12 mouse cellular contexts compared by ENCODE assay signal in genomic region chr3:41360231-41360630, GRCm38 (mm10).
DNase-seq lines count a peak whose midpoint lies in the region; ATAC-seq and TF ChIP-seq lines count a peak whose summit lies in the region.
"Had no signal": no experiment of that assay in that cellular context is flagged by ENCODE, and none has a peak within 500 bp of the region (broad histone marks: within the 10 kb centered on the region; RNA-seq: fewer than 3 reads in every experiment).

No protein-coding gene starts in this region.

- H3K36me3 ChIP-seq in midbrain, postnatal 0 days (ENCODE audit: insufficient read depth, low read length), result no peaks in the 10 kb centered on the region
- no peaks in the 10 kb centered on the region for H3K36me3 ChIP-seq in midbrain, embryonic 11.5 days (ENCODE audit: control insufficient read depth, insufficient read depth, low read length)
- H3K36me3 ChIP-seq in heart, embryonic 16.5 days (ENCODE audit: control insufficient read depth, insufficient read depth), result no peaks in the 10 kb centered on the region
- no peaks in the 10 kb centered on the region for H3K36me3 ChIP-seq in myocyte (ENCODE audit: control insufficient read depth, insufficient read depth)
- H3K36me3 ChIP-seq: forebrain, embryonic 10.5 days; liver, embryonic 13.5 days had no signal

- no peak overlapping the region for H3K4me2 ChIP-seq in midbrain, postnatal 0 days (ENCODE audit: low read depth, low read length, poor library complexity, severe bottlenecking)
- H3K4me2 ChIP-seq in midbrain, embryonic 11.5 days, result no peak overlapping the region
- no peak overlapping the region for H3K4me2 ChIP-seq in heart, embryonic 16.5 days (ENCODE audit: low read depth, low read length)
- H3K4me2 ChIP-seq in myocyte (ENCODE audit: low read depth), result no peak overlapping the region
- H3K4me2 ChIP-seq: liver, embryonic 13.5 days had no signal

- 0 out of 2 replicates have a peak, but pooled peaks have one; percentile 42 for ATAC-seq in midbrain, postnatal 0 days (ENCODE audit: low FRiP score)
- no peak for ATAC-seq in midbrain, embryonic 11.5 days (ENCODE audit: low FRiP score)
- peak; percentile 87 for ATAC-seq in heart, embryonic 16.5 days (replicated peaks; ENCODE audit: extremely low read depth, insufficient read depth, low FRiP score)

- no peak for TF ChIP-seq CTCF in midbrain, postnatal 0 days (IDR thresholded peaks at IDR 0.05)

- H3K27ac ChIP-seq in midbrain, postnatal 0 days (ENCODE audit: low read depth, low read length), result no peak overlapping the region
- H3K27ac ChIP-seq in midbrain, embryonic 11.5 days (ENCODE audit: low read depth, low read length), result no peak overlapping the region
- peak overlapping the region; percentile 81 for H3K27ac ChIP-seq in heart, embryonic 16.5 days (ENCODE audit: low read length)
- H3K27ac ChIP-seq: forebrain, embryonic 10.5 days; liver, embryonic 13.5 days had no signal

- no peaks in the 10 kb centered on the region for H3K27me3 ChIP-seq in midbrain, postnatal 0 days (ENCODE audit: insufficient read depth, low read length)
- no peaks in the 10 kb centered on the region for H3K27me3 ChIP-seq in midbrain, embryonic 11.5 days (ENCODE audit: control insufficient read depth, insufficient read depth, low read length)
- H3K27me3 ChIP-seq in heart, embryonic 16.5 days (ENCODE audit: control insufficient read depth, insufficient read depth, low read length), result no peaks in the 10 kb centered on the region
- H3K27me3 ChIP-seq in myocyte (ENCODE audit: control insufficient read depth, insufficient read depth, insufficient read length), result no peaks in the 10 kb centered on the region
- H3K27me3 ChIP-seq: liver, embryonic 13.5 days had no signal

- H3ac ChIP-seq in myocyte (ENCODE audit: control insufficient read depth, insufficient read length), result no peak overlapping the region

- no peak overlapping the region for H3K9ac ChIP-seq in midbrain, postnatal 0 days (replicated peaks; ENCODE audit: low read length, poor library complexity, severe bottlenecking)
- no peak overlapping the region for H3K9ac ChIP-seq in midbrain, embryonic 11.5 days (ENCODE audit: low read length)
- peak overlapping the region; percentile 16; the same call in 1 of the 2 replicates for H3K9ac ChIP-seq in heart, embryonic 16.5 days (ENCODE audit: low read length)
- H3K9ac ChIP-seq: liver, embryonic 13.5 days had no signal

- no peaks in the 10 kb centered on the region for H3K9me3 ChIP-seq in midbrain, postnatal 0 days (ENCODE audit: low read length)
- no peaks in the 10 kb centered on the region for H3K9me3 ChIP-seq in midbrain, embryonic 11.5 days (ENCODE audit: control insufficient read depth, low read length)
- H3K9me3 ChIP-seq in heart, embryonic 16.5 days (replicated peaks; ENCODE audit: control insufficient read depth, low read length), result no peaks in the 10 kb centered on the region
- H3K9me3 ChIP-seq: forebrain, embryonic 10.5 days; liver, embryonic 13.5 days had no signal

- TF ChIP-seq POLR2A in myocyte (IDR thresholded peaks at IDR 0.05; ENCODE audit: insufficient read length, low read depth), result no peak

- H3K4me3 ChIP-seq in midbrain, postnatal 0 days (ENCODE audit: low read depth, low read length), result no peak overlapping the region
- no peak overlapping the region for H3K4me3 ChIP-seq in midbrain, embryonic 11.5 days (ENCODE audit: low read depth, low read length)
- H3K4me3 ChIP-seq in heart, embryonic 16.5 days (ENCODE audit: low read length), result no peak overlapping the region
- H3K4me3 ChIP-seq in myocyte, result no peak overlapping the region
- H3K4me3 ChIP-seq: forebrain, embryonic 10.5 days; liver, embryonic 13.5 days had no signal

- peak; percentile 50 for DNase-seq in adrenal gland, adult 2 months
- DNase-seq in adrenal gland, adult 8-10 months, result no peak
- peak; percentile 42 for DNase-seq in midbrain, postnatal 0 days (ENCODE audit: low spot score)
- DNase-seq in midbrain, embryonic 11.5 days (ENCODE audit: low spot score, missing footprints), result no peak
- DNase-seq in cerebellum, adult 9-11 months, result no peak
- no peak for DNase-seq in cerebellum, adult 11-12 months
- DNase-seq: cerebellum, adult 8-10 months; liver, embryonic 13.5 days; spleen, adult 18-20 months had no signal

- H3K4me1 ChIP-seq in midbrain, postnatal 0 days (ENCODE audit: insufficient read depth, low read length), result no peaks in the 10 kb centered on the region
- H3K4me1 ChIP-seq in midbrain, embryonic 11.5 days (ENCODE audit: control insufficient read depth, insufficient read depth, low read length), result no peaks in the 10 kb centered on the region
- peaks cover 23% of the 10 kb centered on the region for H3K4me1 ChIP-seq in heart, embryonic 16.5 days (ENCODE audit: control insufficient read depth, insufficient read depth, low read length)
- H3K4me1 ChIP-seq: liver, embryonic 13.5 days had no signal

- WGBS in midbrain, postnatal 0 days, result 70% methylated on average over 5 of the region's 5 CpGs
- whole genome bisulfite sequencing in midbrain, embryonic 11.5 days, result 72% methylated on average over 5 of the region's 5 CpGs
- WGBS in heart, embryonic 16.5 days, result 26% methylated on average over 5 of the region's 5 CpGs

- H3K79me2 ChIP-seq in myocyte (ENCODE audit: control insufficient read depth, insufficient read depth), result no peaks in the 10 kb centered on the region

TF ChIP-seq in myocyte, 11 proteins besides CTCF, POLR2A, EP300 and RAD21:
- TF ChIP-seq POLR2AphosphoS2 (IDR thresholded peaks at IDR 0.05; ENCODE audit: insufficient read length, low read depth) (no peak), TCF3 (IDR thresholded peaks at IDR 0.05; ENCODE audit: insufficient read length, low read depth) (no peak), MYOG (IDR thresholded peaks at IDR 0.05; ENCODE audit: control insufficient read depth in 1 of 3, insufficient read depth in 1 of 3, insufficient read length in 2 of 3, low read depth in 2 of 3) (no peak), CEBPB (IDR thresholded peaks at IDR 0.05; ENCODE audit: insufficient read depth, poor library complexity, severe bottlenecking) (no peak), MYOD1 (IDR thresholded peaks at IDR 0.05; ENCODE audit: control insufficient read depth in 1 of 3, insufficient read length in 2 of 3, low read depth in 2 of 3) (peak in 2 of 3 experiments; percentile 17 to 48)

Comparison
In these comparisons a context has a peak if more than half of its experiments do, and no peak if none do; other contexts are left out.
1. DNase-seq: peak in adrenal gland, adult 2 months (single experiment) and midbrain, postnatal 0 days (single experiment); none in adrenal gland, adult 8-10 months (single experiment), midbrain, embryonic 11.5 days (single experiment), cerebellum, adult 9-11 months (single experiment) and cerebellum, adult 11-12 months (single experiment).